Mouse (Mus musculus) layer of hippocampus, adult 9-10 months (tissue): ENCODE results near the gene Grb7.

Experiments
- DNase-seq: peaks from one replicate; pipeline ENCODE4 v3.0.0; 2022; ENCODE audit warnings: low spot score

Grb7 gene

GRCm38 (mm10) chr11:98446213-98446561 is at the start of gene Grb7:
TSS of gene Grb7 (plus strand) at chr11:98446394.
- DNase-seq = no peak

GRCm38 (mm10) chr11:98397946-98398345 is 48.2 kb upstream of the Grb7 start:
- no peak for DNase-seq

- peak; percentile 82 for DNase-seq
Observed at GRCm38 (mm10) chr11:98400161-98400726, 46.0 kb upstream of the Grb7 start, which contains the start of gene Pgap3. TSS of gene Pgap3 (minus strand) at chr11:98400490.

DNA sequence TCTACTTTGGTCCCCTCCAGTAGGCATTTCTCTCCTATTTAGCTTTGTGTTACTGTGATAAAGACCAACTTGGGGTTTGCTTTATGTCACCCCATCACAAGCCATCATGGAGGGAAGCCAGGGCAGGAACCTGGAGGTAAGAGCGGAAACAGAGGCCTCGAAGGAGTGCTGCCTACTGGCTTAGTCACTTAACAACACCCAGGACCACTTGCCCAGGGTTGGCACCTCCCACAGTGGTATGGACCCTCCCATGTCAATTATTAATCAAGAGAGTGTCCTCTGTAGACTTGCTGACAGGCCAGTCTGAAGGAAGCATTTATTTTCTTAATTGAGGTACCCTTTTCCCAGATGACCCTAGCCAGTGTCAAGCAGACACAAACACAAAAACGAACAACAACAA is 45.4 kb upstream of the Grb7 start:
- no peak for DNase-seq

GRCm38 (mm10) chr11:98406621-98407020 is 39.6 kb upstream of the Grb7 start:
- no peak for DNase-seq

DNA sequence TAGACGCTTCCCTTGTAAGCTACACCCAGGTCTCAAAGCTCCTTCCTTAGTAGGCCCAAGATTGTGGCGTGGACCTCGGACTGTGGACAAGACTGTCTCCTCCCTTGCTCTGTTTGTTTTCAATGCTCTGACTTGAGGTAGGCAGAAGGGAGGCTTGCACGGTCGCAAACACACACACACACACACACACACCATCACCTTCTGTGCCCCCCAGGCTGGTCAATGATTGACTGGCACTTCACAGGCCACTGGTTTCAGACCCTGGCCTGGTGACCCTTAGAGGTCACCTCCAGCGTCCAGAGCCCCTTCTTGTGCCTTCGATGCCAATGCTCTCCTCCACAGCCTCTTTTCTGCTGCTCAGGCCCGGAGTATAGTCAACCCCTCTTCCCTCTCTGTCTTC is 37.3 kb upstream of the Grb7 start:
- no peak for DNase-seq

DNA sequence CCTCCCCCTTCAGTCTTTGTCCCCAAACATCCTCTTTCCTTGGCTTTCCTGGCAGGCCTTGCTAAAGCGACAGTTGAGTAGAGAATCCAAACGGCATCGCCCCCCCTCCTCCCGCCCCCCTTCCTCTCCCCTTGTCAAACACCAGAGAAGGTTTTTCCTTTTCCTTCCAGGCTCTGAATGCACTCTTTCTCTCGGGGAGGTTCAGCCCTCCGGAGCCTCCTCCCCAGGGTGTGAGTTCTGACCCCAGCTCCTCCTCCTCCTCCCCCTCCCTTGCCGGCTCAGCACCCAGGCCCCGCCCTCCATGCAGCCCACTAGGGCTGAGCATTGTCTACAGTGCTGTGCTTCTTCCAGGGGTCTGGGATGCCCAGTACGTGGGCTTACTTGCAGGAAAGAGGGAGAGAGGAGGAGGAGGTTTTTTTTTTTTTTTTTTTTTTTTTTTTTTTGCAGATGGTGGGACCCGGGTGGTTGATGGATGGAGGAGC is 36.8 kb upstream of the Grb7 start:
- no peak for DNase-seq

DNA sequence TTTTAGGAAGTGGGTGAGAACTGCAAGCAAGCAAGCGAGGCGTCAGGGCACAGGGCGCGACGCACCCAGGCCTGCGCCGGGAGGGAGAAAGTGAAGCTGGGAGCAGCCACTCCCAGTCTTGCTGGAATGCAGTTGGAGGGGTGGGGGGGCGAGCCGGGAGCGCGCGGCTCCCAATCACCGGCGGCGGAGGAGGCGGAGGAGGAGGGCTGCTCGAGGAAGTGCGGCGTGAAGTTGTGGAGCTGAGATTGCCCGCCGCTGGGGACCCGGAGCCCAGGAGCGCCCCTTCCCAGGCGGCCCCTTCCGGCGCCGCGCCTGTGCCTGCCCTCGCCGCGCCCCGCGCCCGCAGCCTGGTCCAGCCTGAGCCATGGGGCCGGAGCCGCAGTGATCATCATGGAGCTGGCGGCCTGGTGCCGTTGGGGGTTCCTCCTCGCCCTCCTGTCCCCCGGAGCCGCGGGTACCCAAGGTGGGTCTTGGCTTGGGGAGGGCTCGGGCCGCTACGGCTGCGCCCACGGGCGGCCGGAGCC is 33.9 kb upstream of the Grb7 start, which contains the start of gene Erbb2:
Gene Erbb2 (plus strand): TSS at position 198 of the 524 bp plus-strand sequence.
- DNase-seq = no peak

- DNase-seq = no peak
Observed at GRCm38 (mm10) chr11:98412797-98413301, 33.3 kb upstream of the Grb7 start.

DNA sequence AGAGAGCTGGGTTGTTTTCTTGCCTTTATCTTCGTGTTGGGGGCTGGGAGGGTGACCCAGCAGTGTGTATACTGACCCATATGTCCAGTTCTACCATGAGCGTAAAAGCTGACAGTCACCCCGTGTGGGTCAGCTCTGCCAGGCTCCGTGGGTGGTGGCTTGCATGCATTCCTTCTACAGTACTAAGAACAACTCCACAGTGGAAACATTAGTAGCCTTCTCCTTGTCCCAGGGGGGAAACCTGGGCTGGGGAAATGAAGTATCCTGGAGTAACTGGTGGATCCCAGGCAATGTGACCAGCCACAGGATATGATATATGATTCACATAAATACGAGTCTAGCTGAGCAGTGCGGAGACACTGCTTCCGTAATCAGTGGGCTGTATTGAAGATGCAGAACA is 32.5 kb upstream of the Grb7 start:
- no peak for DNase-seq

DNA sequence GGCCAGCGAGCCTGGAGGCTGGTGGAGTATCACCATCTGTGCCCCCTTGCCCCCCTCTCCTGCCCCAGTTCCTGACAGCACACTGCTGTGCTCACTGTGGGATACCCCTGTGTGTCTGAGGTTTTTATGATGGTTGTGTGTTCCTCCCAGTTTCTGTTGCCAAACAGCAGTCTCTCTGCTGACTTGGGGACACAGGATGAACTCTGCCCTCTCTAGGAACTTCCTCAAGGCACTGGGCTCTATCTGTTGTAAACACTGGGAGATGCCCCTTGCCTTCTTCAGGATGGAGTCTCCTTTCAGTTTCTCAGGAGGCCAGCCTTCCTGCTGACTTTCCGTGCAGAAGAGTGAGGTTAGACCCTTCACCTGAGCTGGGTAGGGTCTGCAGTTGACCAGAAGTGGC is 32.0 kb upstream of the Grb7 start:
- no peak for DNase-seq

- DNase-seq = no peak
Observed at GRCm38 (mm10) chr11:98417074-98417473, 29.1 kb upstream of the Grb7 start.

DNA sequence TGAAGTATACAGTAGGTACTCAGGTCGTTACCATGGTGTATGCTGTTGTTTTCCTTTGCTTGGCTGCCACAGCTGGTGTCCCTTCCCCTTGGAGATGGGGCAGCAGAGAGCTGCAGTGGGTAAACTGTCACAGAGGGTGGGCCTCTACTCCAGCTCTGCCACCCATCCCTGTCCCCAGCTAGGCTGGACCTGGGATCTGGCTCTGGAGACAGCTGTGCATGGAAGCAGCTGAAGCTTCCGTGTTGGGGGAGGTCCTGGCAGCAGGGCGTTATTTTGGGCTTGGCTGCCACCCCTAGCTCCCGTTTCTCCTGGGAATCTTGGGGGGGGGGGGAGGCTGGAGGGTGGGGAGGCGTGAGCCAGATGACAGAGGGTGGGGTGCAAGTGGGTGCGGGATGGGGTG is 27.9 kb upstream of the Grb7 start:
- no peak for DNase-seq

- DNase-seq = no peak
Observed at GRCm38 (mm10) chr11:98418939-98419547, 27.2 kb upstream of the Grb7 start.

DNA sequence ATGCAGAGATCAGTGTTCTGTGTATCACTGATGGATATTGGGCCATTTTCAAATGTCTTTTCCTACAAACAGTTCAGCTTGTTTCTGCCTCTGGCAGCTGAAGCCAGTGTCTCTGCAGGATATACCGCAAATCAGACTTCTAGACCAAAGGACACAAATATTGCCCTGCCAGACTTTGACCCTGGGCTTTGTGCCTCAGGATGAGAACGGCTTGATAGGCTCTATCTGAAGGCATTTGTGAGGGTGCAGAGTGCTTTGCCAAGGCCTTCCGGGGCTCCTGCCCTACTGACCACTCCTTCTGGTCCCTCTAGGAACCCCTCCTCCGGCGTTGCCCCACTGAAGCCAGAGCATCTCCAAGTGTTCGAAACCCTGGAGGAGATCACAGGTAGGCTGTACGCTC is 19.6 kb upstream of the Grb7 start:
- no peak for DNase-seq

GRCm38 (mm10) chr11:98428436-98428835 is 17.8 kb upstream of the Grb7 start:
- no peak for DNase-seq

DNA sequence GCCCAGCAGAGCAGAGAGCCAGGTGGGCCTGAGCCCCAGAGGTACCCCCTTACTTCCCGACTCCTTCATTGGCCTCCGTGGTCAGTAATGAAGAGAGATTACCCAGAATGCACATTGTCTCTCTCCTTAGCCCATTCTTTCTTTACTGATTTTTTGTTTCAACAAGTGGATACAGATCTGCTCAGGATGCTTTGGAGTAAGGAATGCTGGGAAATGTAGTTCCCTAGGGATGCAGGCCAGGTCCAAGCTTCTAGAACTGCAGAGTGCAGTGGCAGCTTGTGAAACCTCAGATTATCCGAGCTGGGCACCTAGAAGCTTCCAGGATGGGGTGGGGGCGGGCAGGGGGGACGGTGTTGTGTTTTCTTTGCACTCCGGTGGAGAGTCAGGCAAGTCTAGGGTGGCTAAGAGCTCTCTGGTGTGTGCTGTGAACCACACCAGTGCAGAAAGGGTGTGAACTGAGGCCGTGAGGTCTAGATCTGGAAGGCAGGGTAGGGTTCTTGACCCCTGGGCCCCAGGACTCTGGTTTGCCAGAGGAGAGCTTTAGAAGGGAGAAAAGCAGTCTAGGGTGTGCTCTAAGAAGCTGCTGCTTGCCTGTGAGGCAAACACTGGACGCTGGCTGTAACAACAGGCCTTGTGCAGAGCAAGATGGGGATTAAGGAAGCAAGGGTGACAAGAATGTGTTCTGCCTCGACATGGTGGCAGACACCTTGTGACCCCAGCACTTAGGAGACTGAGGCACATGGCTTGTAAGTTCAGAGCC is 14.3 kb upstream of the Grb7 start:
- DNase-seq = no peak

DNA sequence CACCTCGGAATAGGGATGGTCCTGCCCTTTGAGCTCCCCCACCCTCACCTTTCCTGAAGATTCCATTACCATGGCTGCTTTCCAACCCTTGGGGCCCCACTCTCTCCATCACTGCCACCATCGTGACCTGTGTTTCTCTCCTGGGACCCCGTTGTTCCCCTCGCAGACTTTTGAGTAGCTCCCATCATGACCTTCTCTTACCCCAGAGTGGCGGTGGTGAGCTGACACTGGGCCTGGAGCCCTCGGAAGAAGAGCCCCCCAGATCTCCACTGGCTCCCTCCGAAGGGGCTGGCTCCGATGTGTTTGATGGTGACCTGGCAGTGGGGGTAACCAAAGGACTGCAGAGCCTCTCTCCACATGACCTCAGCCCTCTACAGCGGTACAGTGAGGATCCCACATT is 10.5 kb upstream of the Grb7 start:
- DNase-seq = no peak

DNA sequence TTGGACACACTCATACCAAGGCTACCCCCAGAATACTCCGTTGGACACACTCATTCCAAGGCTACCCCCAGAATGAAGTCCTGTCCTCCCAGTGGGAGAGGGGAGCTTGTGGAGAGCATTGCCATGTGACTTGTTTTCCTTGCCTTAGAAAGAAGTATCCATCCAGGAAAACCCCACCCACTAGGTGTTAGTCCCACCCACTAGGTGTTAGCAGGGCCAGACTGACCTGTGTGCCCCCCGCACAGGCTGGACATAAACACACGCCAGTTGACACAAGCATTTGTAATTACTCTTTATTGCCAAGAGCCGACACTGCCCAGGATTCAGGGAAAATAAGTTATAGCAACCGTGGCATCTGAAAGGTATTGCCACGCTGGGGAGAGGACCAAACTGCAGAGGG is 8.8 kb upstream of the Grb7 start:
- no peak for DNase-seq

DNA sequence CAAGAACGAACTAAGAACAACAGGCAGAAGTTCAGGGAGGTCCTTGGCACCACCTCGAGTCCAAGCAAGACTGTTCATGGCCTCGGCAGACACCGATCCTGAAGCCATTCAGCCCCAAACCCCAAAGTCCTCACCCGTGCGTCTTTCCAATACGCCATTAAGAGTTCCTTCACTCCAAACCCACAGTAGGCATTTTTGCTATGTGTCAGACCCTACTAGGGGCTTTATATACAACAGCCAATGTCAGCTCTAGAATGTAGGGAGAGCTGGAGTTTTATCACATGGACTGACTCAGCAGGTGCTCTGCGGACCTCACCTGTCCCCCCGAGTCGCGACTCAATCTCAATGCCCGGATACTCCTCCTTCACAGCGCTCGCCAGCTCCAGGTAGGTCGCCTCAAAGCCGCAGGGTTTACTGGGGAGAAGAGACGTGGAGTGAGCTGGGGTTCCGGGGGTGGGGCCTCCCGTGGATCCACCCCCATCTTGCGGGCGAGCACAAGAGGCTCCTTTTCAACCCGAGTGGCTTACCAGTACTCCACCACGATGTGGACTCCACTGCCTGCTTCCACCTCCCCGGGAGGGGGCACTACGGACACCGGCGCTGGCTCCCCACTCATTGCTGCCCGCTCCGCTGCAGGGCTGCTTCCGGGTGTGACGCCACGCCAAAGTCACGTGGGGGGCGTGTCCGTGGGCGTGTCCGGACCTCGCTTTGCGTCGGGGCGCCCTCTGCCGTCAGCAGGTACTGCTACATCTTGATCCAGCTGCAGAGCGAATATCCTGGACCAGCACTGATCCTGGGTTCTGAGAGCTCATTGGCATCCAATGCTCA is 7.6 kb upstream of the Grb7 start, which contains the start of gene Mien1:
Gene Mien1 (minus strand): TSS at position 661 of the 828 bp plus-strand sequence.
- peak; percentile 87 for DNase-seq

DNA sequence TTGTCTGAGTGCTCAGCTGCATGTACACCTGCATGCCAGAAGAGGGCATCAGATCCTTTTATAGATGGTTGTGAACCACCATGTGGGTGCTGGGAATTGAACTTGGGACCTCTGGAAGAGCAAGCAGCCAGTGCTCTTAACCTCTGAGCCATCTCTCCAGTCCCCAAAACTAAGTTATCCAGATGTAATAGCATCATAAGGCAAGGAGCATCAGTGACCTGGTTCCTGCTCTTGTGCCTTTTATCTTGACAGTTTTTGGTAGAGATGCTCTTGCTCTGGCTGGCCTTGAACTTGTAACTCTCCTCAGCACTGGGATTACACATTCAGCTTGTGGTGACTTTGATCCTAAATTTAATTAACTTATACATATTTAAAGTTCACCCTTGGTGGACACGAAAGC is 2.5 kb upstream of the Grb7 start:
- no peak for DNase-seq

DNA sequence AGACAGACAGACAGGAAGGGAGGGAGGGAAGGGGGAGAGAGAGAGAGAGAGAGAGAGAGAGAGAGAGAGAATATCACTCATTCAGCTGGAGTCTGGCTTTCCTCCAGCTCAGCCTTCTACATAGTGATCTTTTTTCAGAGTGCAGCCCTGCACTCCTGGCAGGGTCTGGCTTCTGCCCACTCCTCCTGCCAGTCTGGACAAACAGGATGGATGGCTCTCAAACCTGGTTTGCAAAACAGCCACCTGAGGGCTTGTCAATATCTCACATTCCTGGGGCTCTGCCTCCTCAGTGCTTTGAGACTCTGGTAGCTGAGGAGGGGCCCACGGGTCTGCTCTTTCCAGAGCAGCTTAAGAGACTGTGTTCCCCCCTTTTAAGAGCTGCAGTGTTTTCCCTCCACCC is 956 bp upstream of the Grb7 start:
- no peak for DNase-seq
